Mouse (Mus musculus) testis, adult 2 months (tissue): ENCODE measurements at regions not wholly inside any gene's neighbourhood (a gene's known extent, or its start where the extent isn't known, plus 50 kb on each side); places are given as distances from the start of the nearest gene placed in this dataset.
"Not testable (repeated sequence)": the region's sequence is repeated elsewhere in the genome, so short reads cannot be mapped to it uniquely, and the experiment has no call there.

Source experiments
- H3K27ac ChIP-seq: fragments of 200-500 bp; 2 replicates; pipeline ENCODE4 v1.5.1; 2012; ENCODE audit warnings: low read depth, low read length; ENCODE audit not compliant: control insufficient read depth, insufficient read depth
- H3K27me3 ChIP-seq: fragments of 200-500 bp; 2 replicates; pipeline ENCODE4 v1.6.1; 2012; ENCODE audit warnings: mild to moderate bottlenecking, low read length, moderate library complexity; ENCODE audit not compliant: control insufficient read depth, insufficient read depth
- H3K36me3 ChIP-seq: fragments of 200-500 bp; 2 replicates; pipeline ENCODE4 v1.6.1; 2012; ENCODE audit warnings: mild to moderate bottlenecking, low read length; ENCODE audit not compliant: control insufficient read depth, insufficient read depth
- H3K4me1 ChIP-seq: fragments of 200-500 bp; 2 replicates; pipeline ENCODE4 v1.6.1; 2012; ENCODE audit warnings: low read length; ENCODE audit not compliant: control insufficient read depth, insufficient read depth
- H3K4me3 ChIP-seq: fragments of 200-500 bp; 2 replicates; pipeline ENCODE4 v1.5.1; 2012; ENCODE audit warnings: low read depth, mild to moderate bottlenecking, low read length, moderate library complexity, mixed read lengths; ENCODE audit not compliant: control insufficient read depth
- CTCF ChIP-seq: fragments of 200-500 bp; IDR thresholded peaks from 2 replicates; pipeline ENCODE4 v1.5.1; 2012; ENCODE audit warnings: low read depth, mild to moderate bottlenecking, inconsistent platforms, low read length, moderate library complexity; ENCODE audit not compliant: control insufficient read depth, insufficient read depth, insufficient replicate concordance
- POLR2A ChIP-seq: fragments of 200-500 bp; IDR thresholded peaks from 2 replicates; pipeline ENCODE4 v1.6.1; 2012; ENCODE audit warnings: low read depth, mild to moderate bottlenecking, inconsistent platforms, low read length, moderate library complexity; ENCODE audit not compliant: control insufficient read depth

GRCm38 (mm10) chr4:6600766-6601367 is 1638.0 kb downstream of the Car8 start:
- no peaks in the 10 kb centered on the region for H3K4me1 ChIP-seq
- H3K27me3 ChIP-seq, result no peaks in the 10 kb centered on the region
- TF ChIP-seq CTCF, result no peak
- TF ChIP-seq POLR2A, result no peak
- no peak overlapping the region for H3K4me3 ChIP-seq
- H3K27ac ChIP-seq, result no peak overlapping the region
- H3K36me3 ChIP-seq, result no peaks in the 10 kb centered on the region

GRCm38 (mm10) chr4:6596321-6596720 is 1642.5 kb downstream of the Car8 start:
- Histone ChIP-seq H3K27me3 (no peaks in the 10 kb centered on the region), H3K4me3 (no peak overlapping the region), H3K36me3 (no peaks in the 10 kb centered on the region), H3K27ac (no peak overlapping the region), H3K4me1 (no peaks in the 10 kb centered on the region)
- TF ChIP-seq POLR2A (no peak), CTCF (no peak)

DNA sequence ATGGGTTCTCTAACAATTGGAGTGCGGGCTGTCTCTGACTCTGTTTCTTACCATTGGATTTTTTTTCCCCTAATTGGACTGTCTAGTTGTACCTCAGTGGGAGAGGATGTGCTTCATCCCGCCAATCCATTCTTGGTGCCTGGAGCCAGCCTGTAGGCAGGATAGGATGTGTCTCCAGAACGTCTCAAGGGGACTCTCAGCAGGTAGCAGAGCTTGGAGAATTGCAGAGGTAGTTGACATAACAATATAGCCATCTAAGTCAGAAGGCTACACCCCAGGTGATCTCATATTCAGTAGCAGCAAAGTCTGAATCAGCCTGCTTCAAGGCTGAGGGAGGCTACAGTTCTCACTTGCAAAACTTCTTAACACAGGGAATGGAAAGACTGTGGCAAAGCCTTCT is 1646.0 kb downstream of the Car8 start:
- H3K4me1 ChIP-seq, H3K4me3 ChIP-seq, H3K27me3 ChIP-seq, H3K36me3 ChIP-seq, H3K27ac ChIP-seq: not testable (repeated sequence)

DNA sequence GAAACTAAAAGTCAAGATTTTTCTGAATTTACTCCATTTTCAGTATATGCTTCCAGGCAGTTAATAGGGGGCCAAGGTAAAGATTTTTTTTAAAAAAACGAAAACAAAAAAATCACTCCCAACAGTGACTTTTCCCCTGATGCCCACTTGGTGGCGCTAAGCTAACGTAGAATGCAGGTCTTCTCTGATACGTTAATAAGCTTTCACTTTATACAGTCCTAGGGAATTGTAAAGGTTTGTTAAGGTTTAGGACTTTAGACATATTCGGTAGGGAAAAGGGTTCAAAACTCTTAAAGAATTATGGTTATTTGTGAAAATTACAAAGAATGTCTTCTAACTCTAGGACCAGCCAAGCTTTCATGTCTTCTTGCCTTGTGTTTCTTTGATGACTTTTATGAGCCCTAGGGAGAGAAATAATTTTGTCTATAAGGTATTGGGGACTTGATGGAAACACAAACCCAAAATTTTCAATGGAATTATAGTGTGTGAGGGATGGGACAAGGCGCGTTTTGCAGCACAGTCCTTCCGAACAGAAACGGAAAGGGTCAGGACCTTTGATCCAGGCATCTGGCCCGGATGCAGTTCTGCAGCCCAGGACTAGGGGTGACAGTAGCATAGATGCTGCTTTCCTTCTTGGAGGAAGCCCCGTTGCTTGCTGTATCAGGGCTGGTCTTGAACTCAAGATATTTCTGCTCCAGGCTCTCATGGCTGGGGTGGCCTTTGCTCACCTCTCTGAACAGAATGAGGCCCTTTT is 1677.1 kb downstream of the Car8 start:
- TF ChIP-seq CTCF, result no peak; the same call in 1 of the 2 replicates
- no peak for TF ChIP-seq POLR2A
- Histone ChIP-seq H3K36me3 (no peaks in the 10 kb centered on the region), H3K4me1 (no peaks in the 10 kb centered on the region; the same call in 1 of the 2 replicates), H3K27me3 (no peaks in the 10 kb centered on the region), H3K4me3 (no peak overlapping the region), H3K27ac (no peak overlapping the region)

DNA sequence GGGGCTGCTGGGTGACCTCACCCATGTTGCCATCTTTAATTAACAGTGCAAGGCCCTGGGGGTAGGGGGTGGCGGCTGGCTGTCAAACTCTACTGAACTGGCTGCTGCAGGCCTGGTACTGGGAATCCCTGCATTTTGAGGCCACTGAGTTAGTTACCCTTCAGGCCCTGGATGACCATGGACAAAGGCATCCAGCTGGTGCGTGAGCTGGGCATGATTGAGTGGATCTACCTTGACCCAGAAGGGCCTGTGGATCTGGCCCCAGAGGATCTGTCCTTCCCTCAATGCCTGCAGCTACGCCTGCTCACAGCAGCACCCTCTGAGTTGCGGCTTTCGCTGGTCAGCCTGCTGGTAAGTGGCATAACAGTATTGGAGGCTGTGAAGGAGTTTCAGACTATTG is 1699.2 kb downstream of the Car8 start:
- no peak for TF ChIP-seq POLR2A
- TF ChIP-seq CTCF, result no peak

DNA sequence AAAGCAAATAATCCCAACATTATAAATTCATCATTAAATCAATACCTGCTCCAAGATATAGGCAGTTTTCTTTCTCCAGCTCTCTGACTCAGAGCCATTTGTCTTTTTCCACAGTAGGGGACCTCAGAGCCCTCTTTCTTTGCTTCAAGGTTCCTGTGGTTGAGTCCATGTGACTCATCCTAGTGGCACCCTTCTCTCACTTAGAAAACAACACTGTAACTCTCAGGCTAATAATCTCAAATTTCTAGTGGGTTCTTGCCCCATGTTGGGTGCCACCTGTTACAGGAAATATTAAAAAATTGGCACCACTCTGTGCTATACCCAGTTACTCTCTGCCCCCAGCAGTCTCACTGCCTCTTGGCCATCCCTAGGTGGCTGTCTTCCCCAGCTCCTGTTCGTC is 1706.4 kb downstream of the Car8 start:
- Histone ChIP-seq H3K27me3 (no peaks in the 10 kb centered on the region), H3K4me1 (no peaks in the 10 kb centered on the region), H3K4me3 (no peak overlapping the region), H3K36me3 (no peaks in the 10 kb centered on the region), H3K27ac (no peak overlapping the region)
- TF ChIP-seq POLR2A, result no peak

More for the DNA sequence above, 1699.2 kb downstream of the Car8 start:
- Histone ChIP-seq H3K4me1 (no peaks in the 10 kb centered on the region), H3K27me3 (no peaks in the 10 kb centered on the region), H3K36me3 (no peaks in the 10 kb centered on the region), H3K27ac (no peak overlapping the region), H3K4me3 (no peak overlapping the region)

- Histone ChIP-seq H3K27me3 (no peaks in the 10 kb centered on the region), H3K27ac (no peak overlapping the region), H3K36me3 (no peaks in the 10 kb centered on the region), H3K4me1 (peaks cover 2% of the 10 kb centered on the region; the same call in 1 of the 2 replicates), H3K4me3 (no peak overlapping the region)
- TF ChIP-seq CTCF (no peak), POLR2A (no peak)
Observed at GRCm38 (mm10) chr4:6517626-6518025, 1721.2 kb downstream of the Car8 start.
